Mouse (Mus musculus): ENCODE measurements around the gene Rhobtb1.

DNA sequence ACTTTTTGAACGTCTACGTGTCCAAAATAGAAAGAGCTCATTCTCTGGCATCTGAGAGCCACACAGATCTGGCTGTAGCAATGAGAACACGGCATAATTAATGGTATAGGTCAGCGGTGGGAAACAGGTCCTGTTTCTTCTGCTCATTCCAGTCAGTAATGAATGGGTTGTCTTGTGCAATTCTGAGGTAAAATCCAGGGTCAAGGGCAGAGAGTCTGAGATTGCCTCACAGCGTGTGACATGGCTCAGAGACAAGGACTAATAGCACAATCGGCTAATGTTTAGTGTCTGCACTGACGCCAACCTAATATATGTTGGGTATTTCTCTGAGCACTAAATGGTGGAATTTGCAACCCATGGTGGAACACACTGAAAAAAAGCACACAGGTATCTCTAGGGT lies 148.8 kb downstream of the Rhobtb1 start:
- no peak for TF ChIP-seq POLR2A (IDR thresholded peaks at IDR 0.05; ENCODE audit: low read depth, low read length)
- TF ChIP-seq CTCF (IDR thresholded peaks at IDR 0.05; ENCODE audit: borderline replicate concordance, insufficient read depth, low read length): no peak
